Mouse (Mus musculus) hindbrain, embryonic 10.5 days (tissue): ENCODE results near the gene D17Wsu92e. TPM values are rescaled to one million over a fixed set of nuclear protein-coding genes. Genes with fewer than 3 reads are reported as not detected.

ENCODE experiments used
- DNase-seq: peaks from one replicate; pipeline ENCODE4 v3.0.0-alpha.2; 2017; ENCODE audit warnings: low spot score
- H3K27ac ChIP-seq: fragments of 300-500 bp; sonication (generic); 2 replicates; pipeline ENCODE4 v1.5.1; 2016; ENCODE audit warnings: mild to moderate bottlenecking, moderate library complexity
- H3K27me3 ChIP-seq: fragments of 300-500 bp; sonication (generic); 2 replicates; pipeline ENCODE4 v1.6.1; 2016; ENCODE audit warnings: mild to moderate bottlenecking; ENCODE audit not compliant: poor library complexity, insufficient read depth, severe bottlenecking
- H3K36me3 ChIP-seq: fragments of 300-500 bp; sonication (generic); 2 replicates; pipeline ENCODE4 v1.6.1; 2016; ENCODE audit warnings: mild to moderate bottlenecking, moderate library complexity
- H3K4me1 ChIP-seq: fragments of 300-500 bp; sonication (generic); replicated peaks from 2 replicates; pipeline ENCODE4 v1.6.1; 2016; ENCODE audit warnings: mild to moderate bottlenecking
- H3K4me3 ChIP-seq: fragments of 300-500 bp; sonication (generic); 2 replicates; pipeline ENCODE4 v1.5.1; 2016; ENCODE audit warnings: mild to moderate bottlenecking, moderate library complexity
- H3K9me3 ChIP-seq: fragments of 300-500 bp; sonication (generic); 2 replicates; pipeline ENCODE4 v1.6.1; 2016; ENCODE audit warnings: mild to moderate bottlenecking, moderate library complexity
- WGBS: fragments of 180-500 bp; shearing (Covaris S2); methylation state at CpG from one replicate; pipeline ENCODE4 v1.1.7; 2016; 5-methylcytosine and 5-hydroxymethylcytosine counted together
- polyA plus RNA-seq: library from polyadenylated mRNA; unstranded; fragments of >200 nt; fragmentation: Nextera tagmentation; extraction: Ambion mirVana; gene quantifications from 2 replicates; pipeline ENCODE4 v1.2.1, GENCODE M21; 2016

D17Wsu92e gene
- polyA plus RNA-seq, 1 experiment from 2014 or later = 10.7 TPM

DNA sequence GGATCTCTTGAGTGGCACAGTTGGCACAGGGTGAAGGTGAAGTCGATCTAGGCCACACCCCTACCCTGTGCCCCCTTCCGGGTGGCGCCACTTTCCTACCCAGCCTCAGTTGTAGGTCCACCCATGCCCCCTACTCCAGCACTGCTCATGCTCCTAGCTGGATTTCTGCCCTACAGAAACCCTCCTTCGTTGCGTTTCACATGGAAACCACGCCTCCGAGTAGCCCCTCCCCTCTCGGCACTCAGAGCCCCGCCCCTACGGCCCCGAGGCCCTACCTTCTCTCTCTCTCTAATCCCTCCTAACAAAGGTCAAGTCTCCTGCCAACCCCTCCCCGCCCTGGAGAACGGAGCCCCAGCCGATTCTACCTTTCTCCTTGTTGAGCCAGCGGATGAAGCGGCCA, 103.6 kb downstream of the D17Wsu92e start:
- Histone ChIP-seq H3K4me3 (peak overlapping the region; percentile 44), H3K36me3 (no peaks in the 10 kb centered on the region), H3K9me3 (no peaks in the 10 kb centered on the region), H3K27ac (peak overlapping the region; percentile 68), H3K4me1 (peaks cover 46% of the 10 kb centered on the region), H3K27me3 (peaks cover 35% of the 10 kb centered on the region)
- DNase-seq = peak; percentile 52
- 4% methylated on average over 16 of the region's 16 CpGs for WGBS

- peaks cover 41% of the 10 kb centered on the region for H3K4me1 ChIP-seq
- H3K27me3 ChIP-seq = peaks cover 37% of the 10 kb centered on the region
- H3K4me3 ChIP-seq = no peak overlapping the region
- no peaks in the 10 kb centered on the region for H3K36me3 ChIP-seq
- WGBS = 89% methylated on average over 1 of the region's 1 CpGs
- H3K9me3 ChIP-seq = no peaks in the 10 kb centered on the region
- DNase-seq = no peak
- H3K27ac ChIP-seq = no peak overlapping the region
Observed at GRCm38 (mm10) chr17:27712832-27713231, 107.6 kb downstream of the D17Wsu92e start.

GRCm38 (mm10) chr17:27709650-27710049, 110.8 kb downstream of the D17Wsu92e start:
- peaks cover 39% of the 10 kb centered on the region for H3K4me1 ChIP-seq
- 0 out of 2 replicates have a peak, but pooled peaks cover 3% of the 10 kb centered on the region for H3K9me3 ChIP-seq
- H3K4me3 ChIP-seq = no peak overlapping the region
- 0 out of 2 replicates have a peak overlapping the region, but pooled peaks have one; percentile 16 for H3K27ac ChIP-seq
- no peak for DNase-seq
- no peaks in the 10 kb centered on the region for H3K36me3 ChIP-seq
- H3K27me3 ChIP-seq = peaks cover 56% of the 10 kb centered on the region
- WGBS = 73% methylated on average over 5 of the region's 5 CpGs

- H3K27ac ChIP-seq = peak overlapping the region; percentile 78
- H3K4me1 ChIP-seq = peaks cover 39% of the 10 kb centered on the region
- H3K4me3 ChIP-seq = peak overlapping the region; percentile 48
- peaks cover 64% of the 10 kb centered on the region for H3K27me3 ChIP-seq
- H3K9me3 ChIP-seq = 0 out of 2 replicates have a peak, but pooled peaks cover 3% of the 10 kb centered on the region
- DNase-seq = peak; percentile 98
- WGBS = 5% methylated on average over 25 of the region's 25 CpGs
- H3K36me3 ChIP-seq = no peaks in the 10 kb centered on the region
Observed at GRCm38 (mm10) chr17:27707954-27708661, 112.3 kb downstream of the D17Wsu92e start.

GRCm38 (mm10) chr17:27705661-27706060, 114.8 kb downstream of the D17Wsu92e start:
- Histone ChIP-seq H3K4me3 (no peak overlapping the region), H3K27me3 (peaks cover 73% of the 10 kb centered on the region), H3K4me1 (peaks cover 54% of the 10 kb centered on the region), H3K9me3 (0 out of 2 replicates have a peak, but pooled peaks cover 3% of the 10 kb centered on the region), H3K27ac (no peak overlapping the region), H3K36me3 (no peaks in the 10 kb centered on the region)
- no peak for DNase-seq
- 34% methylated on average over 10 of the region's 10 CpGs for WGBS

DNA sequence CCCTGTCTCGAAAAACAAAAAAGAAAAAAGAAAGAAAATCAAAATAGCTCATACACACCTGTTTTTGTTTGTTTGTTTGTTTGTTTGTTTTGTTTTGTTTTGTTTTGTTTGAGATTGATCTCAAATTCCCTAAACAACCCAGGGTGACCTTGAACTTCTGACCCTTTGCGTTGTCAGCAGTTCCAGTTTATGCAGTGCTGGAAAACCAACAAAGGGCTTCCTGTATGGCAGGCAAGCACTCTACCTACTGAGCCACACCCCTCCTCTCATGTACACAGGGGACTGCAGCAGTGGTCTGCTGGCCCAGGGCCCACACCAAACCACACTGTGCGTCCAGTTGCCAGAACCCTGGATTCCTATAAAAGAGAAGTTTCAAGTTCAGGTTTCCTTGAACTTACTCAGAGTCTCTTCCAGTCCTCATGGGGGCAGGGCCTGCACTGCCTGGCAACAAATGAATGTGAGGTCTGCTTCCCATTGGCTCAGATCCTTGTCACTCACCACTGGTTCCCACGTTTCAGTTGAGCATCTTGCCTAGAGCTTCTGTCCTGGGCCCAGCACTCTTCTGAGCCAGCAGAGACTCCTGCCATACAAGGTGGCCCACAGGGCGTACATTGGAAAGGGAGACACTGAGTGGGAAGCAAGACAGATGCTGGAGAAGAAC, 116.4 kb downstream of the D17Wsu92e start:
- Histone ChIP-seq H3K4me1 (peaks cover 46% of the 10 kb centered on the region), H3K9me3 (peaks cover 12% of the 10 kb centered on the region), H3K27ac (no peak overlapping the region), H3K36me3 (no peaks in the 10 kb centered on the region), H3K27me3 (peaks cover 60% of the 10 kb centered on the region), H3K4me3 (no peak overlapping the region)
- WGBS = 65% methylated on average over 5 of the region's 5 CpGs
- no peak for DNase-seq

- Histone ChIP-seq H3K27ac (peak overlapping the region; percentile 60; the same call in 1 of the 2 replicates), H3K27me3 (peaks cover 54% of the 10 kb centered on the region), H3K9me3 (peaks cover 17% of the 10 kb centered on the region), H3K4me1 (peaks cover 30% of the 10 kb centered on the region), H3K36me3 (no peaks in the 10 kb centered on the region), H3K4me3 (peak overlapping the region; percentile 48)
- DNase-seq = peak; percentile 77
- 1% methylated on average over 34 of the region's 34 CpGs for WGBS
Observed at GRCm38 (mm10) chr17:27702518-27702917, 117.9 kb downstream of the D17Wsu92e start.

- WGBS = 73% methylated on average over 6 of the region's 6 CpGs
- H3K4me1 ChIP-seq = peaks cover 29% of the 10 kb centered on the region
- peaks cover 47% of the 10 kb centered on the region for H3K27me3 ChIP-seq
- no peak for DNase-seq
- no peak overlapping the region for H3K27ac ChIP-seq
- H3K4me3 ChIP-seq = no peak overlapping the region
- H3K36me3 ChIP-seq = no peaks in the 10 kb centered on the region
- peaks cover 17% of the 10 kb centered on the region for H3K9me3 ChIP-seq
Observed at GRCm38 (mm10) chr17:27701856-27702255, 118.6 kb downstream of the D17Wsu92e start.

Other genes with a start within 250 kb of the D17Wsu92e start
- 90.6 and 145 TPM in 2 replicates for gene Nudt3, start 197.2 kb downstream of the D17Wsu92e start, polyA plus RNA-seq
- 0.86 TPM in 1 of 2 replicates, not detected in the other for gene RPS10-NUDT3, start 185.4 kb downstream of the D17Wsu92e start, polyA plus RNA-seq
- 827 and 832 TPM in 2 replicates for gene Rps10, start 184.0 kb downstream of the D17Wsu92e start, polyA plus RNA-seq
- 3.4 and 3.6 TPM in 2 replicates for gene Pacsin1, start 165.1 kb downstream of the D17Wsu92e start, polyA plus RNA-seq
- 0.13 and 0.31 TPM in 2 replicates for gene Spdef, start 91.7 kb downstream of the D17Wsu92e start, polyA plus RNA-seq
- gene Snrpc, start 17.5 kb upstream of the D17Wsu92e start, polyA plus RNA-seq = 419 and 433 TPM in 2 replicates
- gene Uhrf1bp1, start 35.8 kb upstream of the D17Wsu92e start, polyA plus RNA-seq = 6.9 and 7.7 TPM in 2 replicates
- 25.0 and 62.0 TPM in 2 replicates for gene Anks1, start 88.7 kb upstream of the D17Wsu92e start, polyA plus RNA-seq
- gene Taf11, start 89.2 kb upstream of the D17Wsu92e start, polyA plus RNA-seq = 81.0 and 90.4 TPM in 2 replicates